ENCODE assay signal across 29 mouse cellular contexts in genomic region chr19:56452421-56452820, GRCm38 (mm10). TPM values are rescaled to one million over a fixed set of nuclear protein-coding genes. Genes with fewer than 3 reads are reported as not detected.
A peak's percentile ranks its signal among the peaks of the same experiment; 100 is the strongest.
DNase-seq lines count a peak whose midpoint lies in the region; TF ChIP-seq lines count a peak whose summit lies in the region.
"Had no signal": no experiment of that assay in that cellular context is flagged by ENCODE, and none has a peak within 500 bp of the region (broad histone marks: within the 10 kb centered on the region; RNA-seq: fewer than 3 reads in every experiment).

No protein-coding gene starts in this region.

- peaks cover 8% of the 10 kb centered on the region for H3K4me1 ChIP-seq in embryonic fibroblast, embryonic 13.5 days (ENCODE audit: control insufficient read depth, insufficient read depth, low read length)
- H3K4me1 ChIP-seq: embryonic facial prominence, embryonic 15.5 days; forebrain, embryonic 13.5 days; hindbrain, embryonic 12.5 days; hindbrain, embryonic 15.5 days had no signal

- no peak overlapping the region for H3K4me3 ChIP-seq in embryonic fibroblast, embryonic 13.5 days (ENCODE audit: insufficient read depth, low read length)
- H3K4me3 ChIP-seq: embryonic facial prominence, embryonic 12.5 days; embryonic facial prominence, embryonic 15.5 days; erythroblast, embryonic 14.5 days; forebrain, embryonic 10.5 days; forebrain, embryonic 13.5 days; gastrocnemius, adult 2 months; hindbrain, embryonic 12.5 days; hindbrain, embryonic 15.5 days had no signal

- intact Hi-C loops in left cerebral cortex, postnatal 14 days (cut with DNase I), result no loop called here
- intact Hi-C loops in left cerebral cortex, postnatal 4 days (cut with DNase I), result no loop called here

- no peak for TF ChIP-seq CTCF in embryonic fibroblast, embryonic 13.5 days (IDR thresholded peaks at IDR 0.05; ENCODE audit: borderline replicate concordance, insufficient read depth, low read length)

- TF ChIP-seq POLR2A in embryonic fibroblast, embryonic 13.5 days (IDR thresholded peaks at IDR 0.05; ENCODE audit: low read depth, low read length), result no peak

- H3K27ac ChIP-seq in embryonic fibroblast, embryonic 13.5 days (ENCODE audit: insufficient read depth, low read length), result peak overlapping the region; percentile 15
- H3K27ac ChIP-seq: embryonic facial prominence, embryonic 12.5 days; embryonic facial prominence, embryonic 15.5 days; forebrain, embryonic 10.5 days; forebrain, embryonic 13.5 days; gastrocnemius, adult 2 months; hindbrain, embryonic 12.5 days; hindbrain, embryonic 15.5 days had no signal

- peak; percentile 26 to 53 for DNase-seq in frontal cortex, adult 2 months (ENCODE audit: extremely low spot score in 1 of 2, low spot score in 1 of 2)
- no peak for DNase-seq in frontal cortex, postnatal 25 days (ENCODE audit: low spot score in 2 of 2)
- peak; percentile 28 to 52 for DNase-seq in left cerebral cortex, postnatal 14 days (ENCODE audit: low spot score in 2 of 2)
- no peak for DNase-seq in left cerebral cortex, postnatal 4 days
- DNase-seq in brain, adult 2 months (ENCODE audit: low read depth, low spot score), result peak; percentile 73
- DNase-seq in urinary bladder, postnatal 36 days (ENCODE audit: low spot score in 2 of 2), result no peak
- no peak for DNase-seq in spleen, postnatal 14 days (ENCODE audit: low spot score in 2 of 2)
- DNase-seq: adrenal gland, adult 2 months; adrenal gland, postnatal 14 days; B cell, adult 2 months; cerebellum, adult 11-12 months; cerebellum, adult 8-10 months; cerebellum, postnatal 10 days; cerebellum, postnatal 36 days; gastrocnemius, adult 2 months; gastrocnemius, postnatal 14 days; heart, adult 11 months had no signal

RNA-seq across cellular contexts. Expression of gene Plekhs1, which starts 9.0 kb away (rescaled TPM):
- 0.44 and 0.67 TPM in 2 replicates for polyA plus RNA-seq in frontal cortex, adult 2 months (2012; rRNA removed)
- 1 to 10 TPM in 1 of 2 experiments, under 1 TPM in 1; 0.76 to 1.8 TPM for total RNA-seq in left cerebral cortex, postnatal 14 days (2021)
- total RNA-seq in left cerebral cortex, postnatal 4 days (2021), result under 1 TPM; 0.48 to 0.50 TPM
- 0.16 and 0.20 TPM in 2 replicates for polyA plus RNA-seq in embryonic fibroblast, embryonic 13.5 days (2011; ENCODE audit: insufficient read length, low read depth, missing spikeins)
- total RNA-seq: CH12.LX; G1E; hematopoietic stem cell, adult 5-6 weeks had no signal
- polyA plus RNA-seq: erythroblast, embryonic 14.5 days; G1E; heart, embryonic 14.5 days had no signal

RNA-seq across cellular contexts. Expression of gene Casp7, which starts 55.5 kb away (rescaled TPM):
- polyA plus RNA-seq in frontal cortex, adult 2 months (2012; rRNA removed), result 5.1 and 5.3 TPM in 2 replicates
- 1 to 10 TPM; 6.6 to 6.8 TPM for total RNA-seq in left cerebral cortex, postnatal 14 days (2021)
- 10 to 100 TPM; 14.0 to 15.4 TPM for total RNA-seq in left cerebral cortex, postnatal 4 days (2021)
- polyA plus RNA-seq in embryonic fibroblast, embryonic 13.5 days (2011; ENCODE audit: insufficient read length, low read depth, missing spikeins), result 14.9 and 18.2 TPM in 2 replicates

Comparison
In these comparisons a context has a peak if more than half of its experiments do, and no peak if none do; other contexts are left out.
1. DNase-seq: peak in frontal cortex, adult 2 months (2 of 2), left cerebral cortex, postnatal 14 days (2 of 2) and brain, adult 2 months (single experiment); none in frontal cortex, postnatal 25 days (0 of 2), left cerebral cortex, postnatal 4 days (single experiment), urinary bladder, postnatal 36 days (0 of 2) and spleen, postnatal 14 days (0 of 2).